Mouse (Mus musculus): ENCODE data around the gene Tmem163.

GRCm38 (mm10) chr1:127577981-127578380, 101.4 kb downstream of the Tmem163 start:
- TF ChIP-seq USF1 (IDR thresholded peaks at IDR 0.05; ENCODE audit: low read depth) (no peak), CTCF (IDR thresholded peaks at IDR 0.05; ENCODE audit: control insufficient read depth, insufficient read depth, insufficient read length) (no peak)

All from C2C12 (cell line).